Mouse (Mus musculus): ENCODE results near the gene 4833420G17Rik. TPM values are rescaled to one million over a fixed set of nuclear protein-coding genes. Genes with fewer than 3 reads are reported as not detected.
A peak's percentile ranks its signal among the peaks of the same experiment; 100 is the strongest.

4833420G17Rik gene
- 100.0 and 102 TPM in 2 replicates for polyA plus RNA-seq (2015; fragmentation: Nextera tagmentation; extraction: Ambion mirVana)

- H3K9ac ChIP-seq, result peak within 1 kb of the TSS; percentile 71
- H3K4me3 ChIP-seq, result peak within 1 kb of the TSS; percentile 80
- no peaks in the 10 kb centered on the region for H3K27me3 ChIP-seq (replicated peaks)
- ATAC-seq (replicated peaks), result peak; percentile 97
- WGBS, result 13% methylated on average over 57 of the region's 57 CpGs
- H3K4me2 ChIP-seq, result peak within 1 kb of the TSS; percentile 69
- H3K36me3 ChIP-seq (replicated peaks), result peaks cover 20% of the 10 kb centered on the region
- H3K27ac ChIP-seq, result peak within 1 kb of the TSS; percentile 81
- H3K4me1 ChIP-seq, result peaks cover 23% of the 10 kb centered on the region
- H3K9me3 ChIP-seq, result no peaks in the 10 kb centered on the region
These were observed at the start of gene 4833420G17Rik for GRCm38 (mm10) chr13:119462596-119463560. Gene 4833420G17Rik (plus strand): TSS chr13:119462768.

GRCm38 (mm10) chr13:119413026-119413425 lies 49.5 kb upstream of the 4833420G17Rik start:
- Histone ChIP-seq H3K9me3 (no peaks in the 10 kb centered on the region), H3K27ac (no peak overlapping the region), H3K4me1 (peaks cover 8% of the 10 kb centered on the region), H3K9ac (no peak overlapping the region), H3K4me2 (no peak overlapping the region), H3K4me3 (no peak overlapping the region), H3K36me3 (replicated peaks) (no peaks in the 10 kb centered on the region), H3K27me3 (replicated peaks) (no peaks in the 10 kb centered on the region)
- ATAC-seq (replicated peaks), result no peak
- 23% methylated on average over 2 of the region's 2 CpGs for WGBS

GRCm38 (mm10) chr13:119418479-119418878 lies 44.1 kb upstream of the 4833420G17Rik start:
- H3K36me3 ChIP-seq (replicated peaks), result no peaks in the 10 kb centered on the region
- no peak for ATAC-seq (replicated peaks)
- no peaks in the 10 kb centered on the region for H3K27me3 ChIP-seq (replicated peaks)
- no peak overlapping the region for H3K9ac ChIP-seq
- no peak overlapping the region for H3K4me3 ChIP-seq
- H3K4me1 ChIP-seq, result no peaks in the 10 kb centered on the region
- no peak overlapping the region for H3K4me2 ChIP-seq
- H3K27ac ChIP-seq, result no peak overlapping the region
- WGBS, result 87% methylated on average over 3 of the region's 3 CpGs
- no peaks in the 10 kb centered on the region for H3K9me3 ChIP-seq

GRCm38 (mm10) chr13:119430164-119430563 lies 32.4 kb upstream of the 4833420G17Rik start:
- Histone ChIP-seq H3K4me3 (peak overlapping the region; percentile 94), H3K27me3 (replicated peaks) (no peaks in the 10 kb centered on the region), H3K36me3 (replicated peaks) (no peaks in the 10 kb centered on the region), H3K9ac (peak overlapping the region; percentile 100), H3K4me2 (peak overlapping the region; percentile 72), H3K27ac (peak overlapping the region; percentile 97), H3K9me3 (no peaks in the 10 kb centered on the region), H3K4me1 (peaks cover 26% of the 10 kb centered on the region)
- 11% methylated on average over 8 of the region's 8 CpGs for WGBS
- ATAC-seq (replicated peaks), result no peak

- H3K27me3 ChIP-seq (replicated peaks), result no peaks in the 10 kb centered on the region
- H3K4me2 ChIP-seq, result no peak overlapping the region
- ATAC-seq (replicated peaks), result no peak
- H3K27ac ChIP-seq, result no peak overlapping the region
- peaks cover 26% of the 10 kb centered on the region for H3K4me1 ChIP-seq
- H3K9me3 ChIP-seq, result no peaks in the 10 kb centered on the region
- H3K4me3 ChIP-seq, result no peak overlapping the region
- no peak overlapping the region for H3K9ac ChIP-seq
- 81% methylated on average over 1 of the region's 1 CpGs for WGBS
- H3K36me3 ChIP-seq (replicated peaks), result peaks cover 7% of the 10 kb centered on the region; the same call in 1 of the 2 replicates
These were observed 30.5 kb upstream of the 4833420G17Rik start for GRCm38 (mm10) chr13:119432041-119432440.

GRCm38 (mm10) chr13:119434359-119434758 lies 28.2 kb upstream of the 4833420G17Rik start:
- H3K9me3 ChIP-seq, result no peaks in the 10 kb centered on the region
- H3K27me3 ChIP-seq (replicated peaks), result no peaks in the 10 kb centered on the region
- no peak overlapping the region for H3K4me2 ChIP-seq
- no peak for ATAC-seq (replicated peaks)
- H3K36me3 ChIP-seq (replicated peaks), result peaks cover 21% of the 10 kb centered on the region
- H3K4me1 ChIP-seq, result peaks cover 23% of the 10 kb centered on the region
- H3K27ac ChIP-seq, result no peak overlapping the region
- H3K9ac ChIP-seq, result no peak overlapping the region
- 87% methylated on average over 7 of the region's 7 CpGs for WGBS
- no peak overlapping the region for H3K4me3 ChIP-seq

- no peaks in the 10 kb centered on the region for H3K9me3 ChIP-seq
- H3K4me1 ChIP-seq, result no peaks in the 10 kb centered on the region
- H3K36me3 ChIP-seq (replicated peaks), result peaks cover 38% of the 10 kb centered on the region
- ATAC-seq (replicated peaks), result no peak
- no peak overlapping the region for H3K4me2 ChIP-seq
- 98% methylated on average over 1 of the region's 1 CpGs for WGBS
- no peak overlapping the region for H3K9ac ChIP-seq
- no peak overlapping the region for H3K4me3 ChIP-seq
- no peaks in the 10 kb centered on the region for H3K27me3 ChIP-seq (replicated peaks)
- H3K27ac ChIP-seq, result no peak overlapping the region
These were observed 20.3 kb upstream of the 4833420G17Rik start for GRCm38 (mm10) chr13:119442244-119442643.

- peaks cover 42% of the 10 kb centered on the region for H3K36me3 ChIP-seq (replicated peaks)
- WGBS, result 96% methylated on average over 4 of the region's 4 CpGs
- H3K27me3 ChIP-seq (replicated peaks), result no peaks in the 10 kb centered on the region
- H3K27ac ChIP-seq, result no peak overlapping the region
- no peak for ATAC-seq (replicated peaks)
- H3K9me3 ChIP-seq, result no peaks in the 10 kb centered on the region
- no peak overlapping the region for H3K4me2 ChIP-seq
- H3K4me3 ChIP-seq, result no peak overlapping the region
- no peak overlapping the region for H3K9ac ChIP-seq
- no peaks in the 10 kb centered on the region for H3K4me1 ChIP-seq
These were observed 9.0 kb upstream of the 4833420G17Rik start for GRCm38 (mm10) chr13:119453563-119453962.

- no peak overlapping the region for H3K4me3 ChIP-seq
- no peak overlapping the region for H3K27ac ChIP-seq
- H3K27me3 ChIP-seq (replicated peaks), result no peaks in the 10 kb centered on the region
- H3K4me2 ChIP-seq, result no peak overlapping the region
- ATAC-seq (replicated peaks), result no peak
- H3K9me3 ChIP-seq, result no peaks in the 10 kb centered on the region
- H3K36me3 ChIP-seq (replicated peaks), result peaks cover 45% of the 10 kb centered on the region
- no peaks in the 10 kb centered on the region for H3K4me1 ChIP-seq
- no peak overlapping the region for H3K9ac ChIP-seq
These were observed 7.5 kb upstream of the 4833420G17Rik start for GRCm38 (mm10) chr13:119455082-119455481.

GRCm38 (mm10) chr13:119456342-119456741 lies 6.2 kb upstream of the 4833420G17Rik start:
- Histone ChIP-seq H3K27ac (no peak overlapping the region), H3K9me3 (no peaks in the 10 kb centered on the region), H3K4me2 (no peak overlapping the region), H3K4me1 (no peaks in the 10 kb centered on the region), H3K4me3 (no peak overlapping the region), H3K27me3 (replicated peaks) (no peaks in the 10 kb centered on the region), H3K36me3 (replicated peaks) (peaks cover 34% of the 10 kb centered on the region), H3K9ac (no peak overlapping the region)
- WGBS, result 95% methylated on average over 7 of the region's 7 CpGs
- no peak for ATAC-seq (replicated peaks)

- Histone ChIP-seq H3K27ac (peak overlapping the region; percentile 81), H3K27me3 (replicated peaks) (no peaks in the 10 kb centered on the region), H3K4me1 (peaks cover 23% of the 10 kb centered on the region), H3K4me2 (peak overlapping the region; percentile 69), H3K9me3 (no peaks in the 10 kb centered on the region), H3K9ac (peak overlapping the region; percentile 46), H3K4me3 (peak overlapping the region; percentile 80), H3K36me3 (replicated peaks) (peaks cover 15% of the 10 kb centered on the region)
- 8% methylated on average over 10 of the region's 10 CpGs for WGBS
- peak; percentile 77 for ATAC-seq (replicated peaks)
These were observed 520 bp upstream of the 4833420G17Rik start for GRCm38 (mm10) chr13:119461900-119462595.

- WGBS, result 84% methylated on average over 9 of the region's 9 CpGs
- H3K4me1 ChIP-seq, result no peaks in the 10 kb centered on the region
- H3K4me2 ChIP-seq, result no peak overlapping the region
- H3K9ac ChIP-seq, result no peak overlapping the region
- no peaks in the 10 kb centered on the region for H3K27me3 ChIP-seq (replicated peaks)
- peaks cover 56% of the 10 kb centered on the region for H3K36me3 ChIP-seq (replicated peaks)
- H3K9me3 ChIP-seq, result no peaks in the 10 kb centered on the region
- no peak overlapping the region for H3K4me3 ChIP-seq
- ATAC-seq (replicated peaks), result no peak
- no peak overlapping the region for H3K27ac ChIP-seq
These were observed 14.1 kb downstream of the 4833420G17Rik start for GRCm38 (mm10) chr13:119476631-119477030.

Data from midbrain, embryonic 15.5 days (tissue).